Mouse (Mus musculus) myocyte (in vitro differentiated cells): ENCODE data around the gene Pnmt. TPM values are rescaled to one million over a fixed set of nuclear protein-coding genes. Genes with fewer than 3 reads are reported as not detected.

Experiments used
- H3K27me3 ChIP-seq: one replicate; pipeline ENCODE4 v1.6.1; 2011; ENCODE audit not compliant: control insufficient read depth, insufficient read depth, insufficient read length
- H3K36me3 ChIP-seq: one replicate; pipeline ENCODE4 v1.6.1; 2011; ENCODE audit not compliant: control insufficient read depth, insufficient read depth
- H3K4me2 ChIP-seq: one replicate; pipeline ENCODE4 v1.6.1; 2011; ENCODE audit warnings: low read depth, control low read depth
- H3K4me3 ChIP-seq: one replicate; pipeline ENCODE4 v1.5.1; 2011; ENCODE audit warnings: mild to moderate bottlenecking, control low read depth, moderate library complexity
- H3K79me2 ChIP-seq: one replicate; pipeline ENCODE4 v1.6.1; 2011; ENCODE audit not compliant: control insufficient read depth, insufficient read depth
- H3ac ChIP-seq: one replicate; pipeline ENCODE4 v1.6.1; 2011; ENCODE audit not compliant: control insufficient read depth, insufficient read length
- CEBPB ChIP-seq: IDR thresholded peaks from 2 replicates; pipeline ENCODE4 v1.6.1; 2011; ENCODE audit warnings: mild to moderate bottlenecking, moderate library complexity; ENCODE audit not compliant: poor library complexity, insufficient read depth, severe bottlenecking
- E2F4 ChIP-seq: IDR thresholded peaks from one replicate; pipeline ENCODE4 v1.6.1; 2011; ENCODE audit warnings: mild to moderate bottlenecking, control low read depth, moderate library complexity; ENCODE audit not compliant: insufficient read depth
- MAX ChIP-seq: IDR thresholded peaks from one replicate; pipeline ENCODE4 v1.6.1; 2011; ENCODE audit warnings: low read depth, mild to moderate bottlenecking, control low read depth
- MYOD1 ChIP-seq, 3 experiments: IDR thresholded peaks; one replicate each; pipeline ENCODE4 v1.6.1; 2011; ENCODE audit warnings: control low read depth in 2 of 3, low read depth in 2 of 3, mild to moderate bottlenecking in 2 of 3, moderate library complexity in 1 of 3; ENCODE audit not compliant: insufficient read length in 2 of 3, control insufficient read depth in 1 of 3
- MYOG ChIP-seq, 3 experiments: IDR thresholded peaks; one replicate each; pipeline ENCODE4 v1.6.1; 2011; ENCODE audit warnings: control low read depth in 2 of 3, low read depth in 2 of 3, mild to moderate bottlenecking in 2 of 3; ENCODE audit not compliant: insufficient read length in 2 of 3, control insufficient read depth in 1 of 3, insufficient read depth in 1 of 3
- POLR2A ChIP-seq: IDR thresholded peaks from one replicate; pipeline ENCODE4 v1.6.1; 2011; ENCODE audit warnings: low read depth, mild to moderate bottlenecking, control low read depth, moderate library complexity; ENCODE audit not compliant: insufficient read length
- POLR2AphosphoS2 ChIP-seq: IDR thresholded peaks from one replicate; pipeline ENCODE4 v1.6.1; 2011; ENCODE audit warnings: low read depth, control low read depth; ENCODE audit not compliant: insufficient read length
- REST ChIP-seq: IDR thresholded peaks from one replicate; pipeline ENCODE4 v1.6.1; 2011; ENCODE audit warnings: mild to moderate bottlenecking, control low read depth, moderate library complexity; ENCODE audit not compliant: insufficient read depth, insufficient read length
- SRF ChIP-seq: IDR thresholded peaks from one replicate; pipeline ENCODE4 v1.6.1; 2011; ENCODE audit warnings: low read depth; ENCODE audit not compliant: control insufficient read depth, insufficient read length
- TCF12 ChIP-seq: IDR thresholded peaks from one replicate; pipeline ENCODE4 v1.6.1; 2011; ENCODE audit warnings: mild to moderate bottlenecking, control low read depth; ENCODE audit not compliant: poor library complexity, insufficient read depth, severe bottlenecking
- TCF3 ChIP-seq: IDR thresholded peaks from one replicate; pipeline ENCODE4 v1.6.1; 2011; ENCODE audit warnings: low read depth, control low read depth; ENCODE audit not compliant: insufficient read length
- USF1 ChIP-seq: IDR thresholded peaks from one replicate; pipeline ENCODE4 v1.6.1; 2011; ENCODE audit warnings: low read depth, mild to moderate bottlenecking, control low read depth, moderate library complexity
- polyA plus RNA-seq: library from polyadenylated mRNA; unstranded; fragments of >200 nt; fragmentation: generic; extraction: Trizol; gene quantifications from one replicate; pipeline ENCODE4 v1.2.1, GENCODE M21; 2012; ENCODE audit warnings: missing spikeins

Gene Pnmt
- polyA plus RNA-seq, 1 experiment = 2.2 TPM

DNA sequence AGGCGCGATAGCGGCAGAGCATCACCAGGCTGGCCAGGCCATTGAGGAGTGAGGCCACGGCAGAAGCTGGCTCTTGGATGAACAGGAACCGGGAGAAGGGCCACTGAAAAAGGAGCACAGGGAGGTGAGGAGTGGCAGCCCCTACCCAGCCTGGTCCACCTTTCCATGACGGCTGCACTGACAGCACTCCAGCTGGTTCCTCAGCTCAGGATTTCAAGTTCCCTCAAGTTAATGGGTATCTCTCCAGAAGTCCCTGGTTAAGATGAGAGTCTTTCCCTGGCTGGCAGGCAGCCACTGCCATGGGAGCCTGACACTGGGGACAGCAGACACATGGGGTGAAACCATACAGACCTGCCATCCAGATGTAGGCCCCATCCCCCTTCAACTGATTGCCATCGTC is 11.7 kb downstream of the Pnmt start:
- H3K36me3 ChIP-seq = no peaks in the 10 kb centered on the region
- H3K4me3 ChIP-seq = no peak overlapping the region
- no peaks in the 10 kb centered on the region for H3K79me2 ChIP-seq
- no peaks in the 10 kb centered on the region for H3K27me3 ChIP-seq
- H3ac ChIP-seq = no peak overlapping the region
- no peak overlapping the region for H3K4me2 ChIP-seq
- no peak for TF ChIP-seq MYOG (IDR thresholded peaks at IDR 0.05; ENCODE audit: control insufficient read depth in 1 of 3, insufficient read depth in 1 of 3, insufficient read length in 2 of 3, low read depth in 2 of 3)

- H3ac ChIP-seq = no peak within 1 kb of the TSS
- peak within 1 kb of the TSS; percentile 26 for H3K4me3 ChIP-seq
- TF ChIP-seq MYOG (IDR thresholded peaks at IDR 0.05; ENCODE audit: control insufficient read depth in 1 of 3, insufficient read depth in 1 of 3, insufficient read length in 2 of 3, low read depth in 2 of 3) = no peak
- TF ChIP-seq TCF3 = no peak
- TF ChIP-seq E2F4 = peak; percentile 70
- no peak for TF ChIP-seq USF1
- peak; percentile 72 for TF ChIP-seq POLR2A
- TF ChIP-seq SRF = no peak
- TF ChIP-seq TCF12 = no peak
- TF ChIP-seq POLR2AphosphoS2 = peak; percentile 74
- TF ChIP-seq MAX = no peak
- TF ChIP-seq CEBPB = no peak
- no peak for TF ChIP-seq REST
- TF ChIP-seq MYOD1 (IDR thresholded peaks at IDR 0.05; ENCODE audit: control insufficient read depth in 1 of 3, insufficient read length in 2 of 3, low read depth in 2 of 3) = no peak
- no peaks in the 10 kb centered on the region for H3K36me3 ChIP-seq
- peak within 1 kb of the TSS; percentile 94 for H3K4me2 ChIP-seq
- H3K27me3 ChIP-seq = no peaks in the 10 kb centered on the region
- no peaks in the 10 kb centered on the region for H3K79me2 ChIP-seq
These were observed 14.0 kb downstream of the Pnmt start, which contains the start of gene Pgap3 for GRCm38 (mm10) chr11:98400161-98400726. Gene Pgap3, minus strand, starts transcription at chr11:98400490.

GRCm38 (mm10) chr11:98400816-98401215 is 14.6 kb downstream of the Pnmt start:
- TF ChIP-seq MAX = no peak
- no peak for TF ChIP-seq TCF12
- TF ChIP-seq TCF3 = no peak
- TF ChIP-seq SRF = no peak
- no peak for TF ChIP-seq USF1
- no peak for TF ChIP-seq POLR2A
- TF ChIP-seq CEBPB = no peak
- TF ChIP-seq MYOG (IDR thresholded peaks at IDR 0.05; ENCODE audit: control insufficient read depth in 1 of 3, insufficient read depth in 1 of 3, insufficient read length in 2 of 3, low read depth in 2 of 3) = no peak
- peak overlapping the region; percentile 94 for H3K4me2 ChIP-seq
- no peaks in the 10 kb centered on the region for H3K36me3 ChIP-seq
- no peak overlapping the region for H3ac ChIP-seq
- peak overlapping the region; percentile 26 for H3K4me3 ChIP-seq
- no peaks in the 10 kb centered on the region for H3K79me2 ChIP-seq
- H3K27me3 ChIP-seq = no peaks in the 10 kb centered on the region

DNA sequence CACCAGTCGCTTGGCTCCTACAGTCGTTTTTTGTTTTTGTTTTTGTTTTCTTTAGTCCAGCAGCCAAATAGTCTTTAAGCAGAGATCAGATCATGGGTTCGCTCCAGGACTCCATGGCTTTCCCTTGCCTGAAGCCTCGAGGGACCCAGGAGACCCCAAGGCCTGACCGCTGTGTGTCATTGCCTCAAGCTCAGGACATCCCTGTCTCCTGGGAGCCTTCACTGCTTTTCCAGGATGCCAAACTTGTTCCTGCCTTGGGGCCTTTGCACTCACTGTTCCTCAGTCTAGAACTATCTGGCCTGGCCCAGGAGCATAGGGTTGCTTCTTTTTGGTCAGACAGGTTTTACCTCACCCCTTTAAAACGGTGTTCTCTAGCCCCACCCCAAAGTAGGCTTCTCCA is 20.4 kb downstream of the Pnmt start:
- Histone ChIP-seq H3K36me3 (no peaks in the 10 kb centered on the region), H3K4me3 (no peak overlapping the region), H3K79me2 (no peaks in the 10 kb centered on the region), H3ac (no peak overlapping the region), H3K4me2 (no peak overlapping the region), H3K27me3 (no peaks in the 10 kb centered on the region)
- TF ChIP-seq CEBPB = no peak
- TF ChIP-seq TCF12 = no peak
- TF ChIP-seq MYOD1 (IDR thresholded peaks at IDR 0.05; ENCODE audit: control insufficient read depth in 1 of 3, insufficient read length in 2 of 3, low read depth in 2 of 3) = no peak
- no peak for TF ChIP-seq USF1
- TF ChIP-seq TCF3 = no peak

DNA sequence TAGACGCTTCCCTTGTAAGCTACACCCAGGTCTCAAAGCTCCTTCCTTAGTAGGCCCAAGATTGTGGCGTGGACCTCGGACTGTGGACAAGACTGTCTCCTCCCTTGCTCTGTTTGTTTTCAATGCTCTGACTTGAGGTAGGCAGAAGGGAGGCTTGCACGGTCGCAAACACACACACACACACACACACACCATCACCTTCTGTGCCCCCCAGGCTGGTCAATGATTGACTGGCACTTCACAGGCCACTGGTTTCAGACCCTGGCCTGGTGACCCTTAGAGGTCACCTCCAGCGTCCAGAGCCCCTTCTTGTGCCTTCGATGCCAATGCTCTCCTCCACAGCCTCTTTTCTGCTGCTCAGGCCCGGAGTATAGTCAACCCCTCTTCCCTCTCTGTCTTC is 22.6 kb downstream of the Pnmt start:
- Histone ChIP-seq H3K79me2 (peaks cover 2% of the 10 kb centered on the region), H3K4me3 (no peak overlapping the region), H3K36me3 (no peaks in the 10 kb centered on the region), H3ac (no peak overlapping the region), H3K27me3 (no peaks in the 10 kb centered on the region), H3K4me2 (no peak overlapping the region)
- TF ChIP-seq POLR2A = no peak
- no peak for TF ChIP-seq E2F4
- no peak for TF ChIP-seq POLR2AphosphoS2
- TF ChIP-seq SRF = no peak
- no peak for TF ChIP-seq MAX
- TF ChIP-seq CEBPB = no peak
- no peak for TF ChIP-seq TCF3
- TF ChIP-seq MYOD1 (IDR thresholded peaks at IDR 0.05; ENCODE audit: control insufficient read depth in 1 of 3, insufficient read length in 2 of 3, low read depth in 2 of 3) = no peak
- TF ChIP-seq MYOG (IDR thresholded peaks at IDR 0.05; ENCODE audit: control insufficient read depth in 1 of 3, insufficient read depth in 1 of 3, insufficient read length in 2 of 3, low read depth in 2 of 3) = no peak
- TF ChIP-seq USF1 = no peak
- no peak for TF ChIP-seq REST
- no peak for TF ChIP-seq TCF12
